Mouse (Mus musculus): ENCODE results near the gene Fnip2.

GRCm38 (mm10) chr3:79478400-79478799, 89.2 kb downstream of the Fnip2 start:
- no peak for TF ChIP-seq E2F4 (IDR thresholded peaks at IDR 0.05; ENCODE audit: insufficient read depth)
- TF ChIP-seq POLR2AphosphoS2 (IDR thresholded peaks at IDR 0.05; ENCODE audit: insufficient read length, low read depth): no peak
- no peak for TF ChIP-seq POLR2A (IDR thresholded peaks at IDR 0.05; ENCODE audit: insufficient read length, low read depth)
- no peak for TF ChIP-seq USF1 (IDR thresholded peaks at IDR 0.05; ENCODE audit: low read depth)
- TF ChIP-seq CEBPB (IDR thresholded peaks at IDR 0.05; ENCODE audit: insufficient read depth, poor library complexity, severe bottlenecking): no peak

All from myocyte (in vitro differentiated cells).